Comparison of ENCODE assay signal across 16 mouse cellular contexts in genomic region chr13:113439516-113439915, GRCm38 (mm10).
"Had no signal": no experiment of that assay in that cellular context is flagged by ENCODE, and none has a peak within 500 bp of the region (broad histone marks: within the 10 kb centered on the region; RNA-seq: fewer than 3 reads in every experiment).

No protein-coding gene starts in this region.

- H3K9ac ChIP-seq: kidney, embryonic 15.5 days; limb, embryonic 15.5 days; liver, embryonic 12.5 days; lung, embryonic 14.5 days; midbrain, embryonic 13.5 days; neural tube, embryonic 15.5 days had no signal

- H3K27ac ChIP-seq: kidney, embryonic 15.5 days; limb, embryonic 15.5 days; liver, embryonic 12.5 days; macrophage; midbrain, embryonic 13.5 days; neural tube, embryonic 15.5 days had no signal

- H3K4me1 ChIP-seq: limb, embryonic 15.5 days; midbrain, embryonic 13.5 days had no signal

- H3K4me3 ChIP-seq: kidney, embryonic 15.5 days; limb, embryonic 15.5 days; liver, embryonic 12.5 days; megakaryocyte, embryonic 14.5 days; midbrain, embryonic 13.5 days; myocyte; neural tube, embryonic 15.5 days had no signal

- ATAC-seq: liver, embryonic 12.5 days; midbrain, embryonic 13.5 days had no signal

- H3K9me3 ChIP-seq: kidney, embryonic 15.5 days; limb, embryonic 15.5 days; liver, embryonic 12.5 days; megakaryocyte, embryonic 14.5 days; midbrain, embryonic 13.5 days; neural tube, embryonic 15.5 days had no signal

- DNase-seq: kidney, postnatal 25 days; layer of hippocampus, adult 9-11 months; layer of hippocampus, postnatal 36 days; lung, postnatal 14 days; right cerebral cortex, postnatal 4 days; spleen, adult 18-20 months; thymus, postnatal 36 days had no signal

- H3K4me2 ChIP-seq: kidney, embryonic 15.5 days; limb, embryonic 15.5 days; liver, embryonic 12.5 days; lung, embryonic 14.5 days; midbrain, embryonic 13.5 days; neural tube, embryonic 15.5 days had no signal

- H3K36me3 ChIP-seq: kidney, embryonic 15.5 days; limb, embryonic 15.5 days; liver, embryonic 12.5 days; midbrain, embryonic 13.5 days; neural tube, embryonic 15.5 days had no signal

- H3K27me3 ChIP-seq: kidney, embryonic 15.5 days; limb, embryonic 15.5 days; liver, embryonic 12.5 days; megakaryocyte, embryonic 14.5 days; midbrain, embryonic 13.5 days; neural tube, embryonic 15.5 days had no signal
